Mouse (Mus musculus) heart, embryonic 15.5 days (tissue): ENCODE results near the gene Vangl2. TPM values are rescaled to one million over a fixed set of nuclear protein-coding genes. Genes with fewer than 3 reads are reported as not detected.

Experiments used
- ATAC-seq: fragments of 200-750 bp; cut with Nextera tagmentation; replicated peaks from 2 replicates; pipeline ENCODE4 v1.8.0; 2017; ENCODE audit warnings: low read depth, moderate TSS enrichment; ENCODE audit not compliant: insufficient number of reproducible peaks, insufficient read depth, low FRiP score
- H3K27ac ChIP-seq: fragments of 300-500 bp; sonication (generic); 2 replicates; pipeline ENCODE4 v1.5.1; 2015; ENCODE audit warnings: mild to moderate bottlenecking, inconsistent platforms
- H3K27me3 ChIP-seq: fragments of 300-500 bp; sonication (generic); 2 replicates; pipeline ENCODE4 v1.6.1; 2015; ENCODE audit warnings: inconsistent platforms
- H3K36me3 ChIP-seq: fragments of 300-500 bp; sonication (generic); 2 replicates; pipeline ENCODE4 v1.6.1; 2015; ENCODE audit warnings: mild to moderate bottlenecking, inconsistent platforms
- H3K4me1 ChIP-seq: fragments of 300-500 bp; sonication (generic); replicated peaks from 2 replicates; pipeline ENCODE4 v1.6.1; 2015; ENCODE audit warnings: inconsistent platforms
- H3K4me2 ChIP-seq: fragments of 300-500 bp; sonication (generic); 2 replicates; pipeline ENCODE4 v1.6.1; 2015; ENCODE audit warnings: inconsistent platforms, mild to moderate bottlenecking, moderate library complexity
- H3K4me3 ChIP-seq: fragments of 300-500 bp; sonication (generic); 2 replicates; pipeline ENCODE4 v1.5.1; 2015; ENCODE audit warnings: mild to moderate bottlenecking, inconsistent platforms
- H3K9ac ChIP-seq: fragments of 300-500 bp; sonication (generic); 2 replicates; pipeline ENCODE4 v1.6.1; 2015; ENCODE audit warnings: mild to moderate bottlenecking, inconsistent platforms
- H3K9me3 ChIP-seq: fragments of 300-500 bp; sonication (generic); replicated peaks from 2 replicates; pipeline ENCODE4 v1.6.1; 2016; ENCODE audit warnings: inconsistent platforms
- WGBS: fragments of 180-500 bp; shearing (Covaris S2); methylation state at CpG from one replicate; pipeline ENCODE4 v1.1.7; 2015; ENCODE audit warnings: mixed read lengths; 5-methylcytosine and 5-hydroxymethylcytosine counted together
- polyA plus RNA-seq: library from polyadenylated mRNA; unstranded; fragments of >200 nt; fragmentation: Nextera tagmentation; extraction: Ambion mirVana; gene quantifications from 2 replicates; pipeline ENCODE4 v1.2.1, GENCODE M21; 2015

The Vangl2 gene
- polyA plus RNA-seq, 1 experiment from 2014 or later: 6.7 TPM

- Histone ChIP-seq H3K4me3 (no peak overlapping the region), H3K27me3 (no peaks in the 10 kb centered on the region), H3K9me3 (no peaks in the 10 kb centered on the region), H3K36me3 (no peaks in the 10 kb centered on the region), H3K27ac (0 out of 2 replicates have a peak overlapping the region, but pooled peaks have one; percentile 36), H3K4me1 (peaks cover 17% of the 10 kb centered on the region), H3K4me2 (no peak overlapping the region), H3K9ac (no peak overlapping the region)
- WGBS: 51% methylated on average over 7 of the region's 7 CpGs
- ATAC-seq: no peak
Measured at GRCm38 (mm10) chr1:171996701-171997100, 31.5 kb downstream of the Vangl2 start.

GRCm38 (mm10) chr1:171994918-171995715, 33.1 kb downstream of the Vangl2 start:
- Histone ChIP-seq H3K4me3 (no peak overlapping the region), H3K27ac (peak overlapping the region; percentile 37; the same call in 1 of the 2 replicates), H3K9ac (no peak overlapping the region), H3K9me3 (no peaks in the 10 kb centered on the region), H3K27me3 (no peaks in the 10 kb centered on the region), H3K36me3 (no peaks in the 10 kb centered on the region), H3K4me2 (no peak overlapping the region), H3K4me1 (peaks cover 17% of the 10 kb centered on the region)
- peak; percentile 79 for ATAC-seq
- 67% methylated on average over 11 of the region's 11 CpGs for WGBS

GRCm38 (mm10) chr1:171994501-171994900, 33.7 kb downstream of the Vangl2 start:
- no peaks in the 10 kb centered on the region for H3K36me3 ChIP-seq
- H3K27me3 ChIP-seq: no peaks in the 10 kb centered on the region
- H3K9me3 ChIP-seq: no peaks in the 10 kb centered on the region
- H3K9ac ChIP-seq: no peak overlapping the region
- peaks cover 17% of the 10 kb centered on the region for H3K4me1 ChIP-seq
- H3K4me2 ChIP-seq: no peak overlapping the region
- no peak overlapping the region for H3K4me3 ChIP-seq
- 60% methylated on average over 2 of the region's 2 CpGs for WGBS
- ATAC-seq: no peak
- H3K27ac ChIP-seq: peak overlapping the region; percentile 37; the same call in 1 of the 2 replicates

- 48% methylated on average over 4 of the region's 4 CpGs for WGBS
- ATAC-seq: no peak
- H3K27me3 ChIP-seq: no peaks in the 10 kb centered on the region
- H3K27ac ChIP-seq: no peak overlapping the region
- H3K4me3 ChIP-seq: no peak overlapping the region
- H3K36me3 ChIP-seq: no peaks in the 10 kb centered on the region
- H3K9ac ChIP-seq: no peak overlapping the region
- H3K4me1 ChIP-seq: peaks cover 17% of the 10 kb centered on the region
- H3K9me3 ChIP-seq: no peaks in the 10 kb centered on the region
- H3K4me2 ChIP-seq: no peak overlapping the region
Measured at GRCm38 (mm10) chr1:171992901-171993530, 35.2 kb downstream of the Vangl2 start.

GRCm38 (mm10) chr1:171991883-171992282, 36.4 kb downstream of the Vangl2 start:
- H3K9ac ChIP-seq: no peak overlapping the region
- no peak overlapping the region for H3K4me3 ChIP-seq
- no peak for ATAC-seq
- no peaks in the 10 kb centered on the region for H3K27me3 ChIP-seq
- WGBS: 85% methylated on average over 2 of the region's 2 CpGs
- H3K4me1 ChIP-seq: peaks cover 17% of the 10 kb centered on the region
- H3K27ac ChIP-seq: no peak overlapping the region
- no peaks in the 10 kb centered on the region for H3K9me3 ChIP-seq
- H3K4me2 ChIP-seq: no peak overlapping the region
- no peaks in the 10 kb centered on the region for H3K36me3 ChIP-seq

- no peak overlapping the region for H3K4me3 ChIP-seq
- H3K27me3 ChIP-seq: no peaks in the 10 kb centered on the region
- H3K9me3 ChIP-seq: no peaks in the 10 kb centered on the region; the same call in 1 of the 2 replicates
- WGBS: 92% methylated on average over 1 of the region's 1 CpGs
- H3K9ac ChIP-seq: no peak overlapping the region
- no peak overlapping the region for H3K4me2 ChIP-seq
- H3K4me1 ChIP-seq: no peaks in the 10 kb centered on the region
- no peak overlapping the region for H3K27ac ChIP-seq
- no peaks in the 10 kb centered on the region for H3K36me3 ChIP-seq
- ATAC-seq: no peak
Measured at GRCm38 (mm10) chr1:171984121-171984520, 44.1 kb downstream of the Vangl2 start.

GRCm38 (mm10) chr1:171983372-171984001, 44.8 kb downstream of the Vangl2 start:
- no peak overlapping the region for H3K27ac ChIP-seq
- WGBS: 50% methylated on average over 3 of the region's 3 CpGs
- no peaks in the 10 kb centered on the region; the same call in 1 of the 2 replicates for H3K9me3 ChIP-seq
- H3K4me3 ChIP-seq: no peak overlapping the region
- ATAC-seq: no peak
- H3K36me3 ChIP-seq: no peaks in the 10 kb centered on the region
- H3K9ac ChIP-seq: no peak overlapping the region
- H3K4me2 ChIP-seq: no peak overlapping the region
- no peaks in the 10 kb centered on the region for H3K4me1 ChIP-seq
- H3K27me3 ChIP-seq: no peaks in the 10 kb centered on the region

GRCm38 (mm10) chr1:171982740-171983139, 45.5 kb downstream of the Vangl2 start:
- Histone ChIP-seq H3K9ac (no peak overlapping the region), H3K4me1 (no peaks in the 10 kb centered on the region), H3K27me3 (no peaks in the 10 kb centered on the region), H3K4me2 (no peak overlapping the region), H3K9me3 (no peaks in the 10 kb centered on the region; the same call in 1 of the 2 replicates), H3K36me3 (no peaks in the 10 kb centered on the region), H3K4me3 (no peak overlapping the region), H3K27ac (no peak overlapping the region)
- 64% methylated on average over 4 of the region's 4 CpGs for WGBS
- no peak for ATAC-seq

GRCm38 (mm10) chr1:171982170-171982569, 46.1 kb downstream of the Vangl2 start:
- Histone ChIP-seq H3K4me1 (no peaks in the 10 kb centered on the region), H3K9me3 (no peaks in the 10 kb centered on the region; the same call in 1 of the 2 replicates), H3K27ac (no peak overlapping the region), H3K36me3 (no peaks in the 10 kb centered on the region), H3K4me3 (no peak overlapping the region), H3K9ac (no peak overlapping the region), H3K27me3 (no peaks in the 10 kb centered on the region), H3K4me2 (no peak overlapping the region)
- ATAC-seq: no peak
- 62% methylated on average over 5 of the region's 5 CpGs for WGBS

- no peak overlapping the region for H3K4me3 ChIP-seq
- ATAC-seq: no peak
- H3K27me3 ChIP-seq: no peaks in the 10 kb centered on the region
- no peaks in the 10 kb centered on the region for H3K4me1 ChIP-seq
- no peak overlapping the region for H3K9ac ChIP-seq
- H3K27ac ChIP-seq: no peak overlapping the region
- no peaks in the 10 kb centered on the region for H3K9me3 ChIP-seq
- no peak overlapping the region for H3K4me2 ChIP-seq
- no peaks in the 10 kb centered on the region for H3K36me3 ChIP-seq
- 88% methylated on average over 13 of the region's 13 CpGs for WGBS
Measured at GRCm38 (mm10) chr1:171979969-171980730, 48.1 kb downstream of the Vangl2 start.

- H3K9me3 ChIP-seq: no peaks in the 10 kb centered on the region
- H3K9ac ChIP-seq: no peak overlapping the region
- H3K4me3 ChIP-seq: no peak overlapping the region
- H3K4me1 ChIP-seq: no peaks in the 10 kb centered on the region
- no peaks in the 10 kb centered on the region for H3K36me3 ChIP-seq
- no peak overlapping the region for H3K27ac ChIP-seq
- no peak for ATAC-seq
- no peak overlapping the region for H3K4me2 ChIP-seq
- H3K27me3 ChIP-seq: no peaks in the 10 kb centered on the region
- WGBS: 69% methylated on average over 2 of the region's 2 CpGs
Measured at GRCm38 (mm10) chr1:171977891-171978290, 50.4 kb downstream of the Vangl2 start.
